ENCODE assay signal across 18 mouse cellular contexts in the genomic region with DNA sequence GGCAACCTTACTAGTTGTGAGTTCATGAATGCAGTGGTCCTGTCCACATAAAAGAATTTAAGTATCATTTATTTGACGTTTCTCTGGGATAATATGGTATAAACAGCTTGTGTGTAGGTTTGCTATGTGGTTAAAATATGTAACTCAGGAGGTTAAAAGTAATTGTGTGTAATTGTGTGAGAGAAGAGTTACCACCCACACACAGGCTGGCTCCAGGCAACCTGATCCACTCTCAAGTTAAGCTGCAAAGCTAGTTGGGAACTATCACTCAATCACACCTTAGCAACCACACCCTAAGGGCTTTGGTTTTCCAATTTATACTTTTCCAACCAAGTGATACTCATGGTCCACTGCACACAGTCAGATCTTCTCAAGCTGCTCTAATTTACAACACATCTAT.
DNase-seq lines count a peak whose midpoint lies in the region.
"Had no signal": no experiment of that assay in that cellular context is flagged by ENCODE, and none has a peak within 500 bp of the region (broad histone marks: within the 10 kb centered on the region; RNA-seq: fewer than 3 reads in every experiment).

No protein-coding gene starts in this region.

- intact Hi-C loops in left cerebral cortex, postnatal 14 days (cut with DNase I), result no loop called here
- intact Hi-C loops in left cerebral cortex, postnatal 36 days (cut with DNase I), result no loop called here

- peak; percentile 9 to 47 for DNase-seq in frontal cortex, postnatal 36 days (ENCODE audit: low spot score in 2 of 2)
- no peak for DNase-seq in frontal cortex, postnatal 10 days (ENCODE audit: low spot score in 2 of 2)
- peak; percentile 29 to 55 for DNase-seq in left cerebral cortex, postnatal 14 days (ENCODE audit: low spot score in 2 of 2)
- no peak for DNase-seq in left cerebral cortex, adult 11 months (ENCODE audit: low spot score)
- peak; percentile 10 to 29 for DNase-seq in left cerebral cortex, postnatal 36 days (ENCODE audit: low spot score in 2 of 2)
- DNase-seq in telencephalon, adult 2 months (ENCODE audit: low read depth, low spot score), result peak; percentile 47
- DNase-seq in kidney, adult 11 months, result no peak
- DNase-seq: adrenal gland, postnatal 25 days; cerebellum, adult 18-20 months; cerebellum, postnatal 10 days; gastrocnemius, postnatal 14 days; heart, postnatal 14 days; kidney, adult 18-20 months; kidney, postnatal 25 days; liver, postnatal 0 days; lung, postnatal 4 days; thymus, adult 2 months; thymus, postnatal 36 days had no signal

Comparison
In these comparisons a context has a peak if more than half of its experiments do, and no peak if none do; other contexts are left out.
1. DNase-seq: peak in frontal cortex, postnatal 36 days (2 of 2), left cerebral cortex, postnatal 14 days (2 of 2), left cerebral cortex, postnatal 36 days (2 of 2) and telencephalon, adult 2 months (single experiment); none in frontal cortex, postnatal 10 days (0 of 2), left cerebral cortex, adult 11 months (single experiment) and kidney, adult 11 months (single experiment).